Mouse (Mus musculus): ENCODE results near the gene Galnt10.

Gene Galnt10

GRCm38 (mm10) chr11:57691939-57692338 is 46.7 kb downstream of the Galnt10 start:
- DNase-seq, result no peak

- no peak for DNase-seq
These were observed 47.5 kb downstream of the Galnt10 start for GRCm38 (mm10) chr11:57692726-57693125.

GRCm38 (mm10) chr11:57694486-57694885 is 49.2 kb downstream of the Galnt10 start:
- no peak for DNase-seq

- DNase-seq, result no peak
These were observed 51.0 kb downstream of the Galnt10 start for GRCm38 (mm10) chr11:57696207-57696676.

DNA sequence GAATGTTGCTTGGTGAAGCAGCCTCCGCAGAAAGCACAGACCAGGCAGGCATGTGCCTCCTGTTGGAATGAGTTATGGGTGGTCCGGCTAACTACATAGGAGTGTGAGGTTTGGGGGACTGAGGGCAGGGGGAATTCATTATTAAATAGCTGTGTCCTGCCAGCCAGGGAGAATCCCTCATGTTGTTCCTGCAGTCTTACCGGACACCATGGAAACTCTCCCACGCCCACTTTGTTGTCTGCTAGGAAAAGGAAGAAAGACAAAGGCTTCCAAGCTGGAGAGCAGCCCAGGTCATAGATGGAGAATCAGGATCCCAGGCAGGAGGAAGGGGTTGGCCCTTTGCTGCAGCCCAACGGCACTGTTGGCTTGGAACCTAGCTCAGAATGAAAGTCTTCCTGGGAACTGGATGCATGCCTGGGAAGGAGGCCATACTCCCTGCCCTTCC is 51.6 kb downstream of the Galnt10 start:
- peak; percentile 43 to 47 for DNase-seq

GRCm38 (mm10) chr11:57700114-57700513 is 54.9 kb downstream of the Galnt10 start:
- no peak for DNase-seq

GRCm38 (mm10) chr11:57701193-57701925 is 56.1 kb downstream of the Galnt10 start:
- peak; percentile 32 to 37 for DNase-seq

GRCm38 (mm10) chr11:57701956-57702355 is 56.7 kb downstream of the Galnt10 start:
- DNase-seq, result no peak

DNA sequence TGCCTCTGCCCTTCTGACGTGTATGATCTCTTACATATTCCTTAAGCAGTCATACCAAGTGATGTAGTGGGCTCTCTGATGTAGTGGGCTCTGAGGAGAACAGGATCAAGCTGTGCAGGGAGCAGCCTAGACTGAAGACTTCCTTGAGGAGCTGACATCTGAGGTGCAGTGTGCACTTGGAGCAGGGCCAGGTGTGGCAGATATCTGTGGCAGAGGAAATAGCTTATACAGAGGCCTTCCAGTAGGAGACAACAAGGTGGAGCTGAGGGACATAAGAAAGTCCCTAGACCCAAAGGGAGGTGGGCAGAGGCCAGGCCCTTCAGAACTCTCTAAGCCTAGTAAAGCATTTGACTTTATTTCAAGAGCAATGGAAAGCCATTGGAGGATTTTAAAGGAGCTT is 61.4 kb downstream of the Galnt10 start:
- no peak for DNase-seq

DNA sequence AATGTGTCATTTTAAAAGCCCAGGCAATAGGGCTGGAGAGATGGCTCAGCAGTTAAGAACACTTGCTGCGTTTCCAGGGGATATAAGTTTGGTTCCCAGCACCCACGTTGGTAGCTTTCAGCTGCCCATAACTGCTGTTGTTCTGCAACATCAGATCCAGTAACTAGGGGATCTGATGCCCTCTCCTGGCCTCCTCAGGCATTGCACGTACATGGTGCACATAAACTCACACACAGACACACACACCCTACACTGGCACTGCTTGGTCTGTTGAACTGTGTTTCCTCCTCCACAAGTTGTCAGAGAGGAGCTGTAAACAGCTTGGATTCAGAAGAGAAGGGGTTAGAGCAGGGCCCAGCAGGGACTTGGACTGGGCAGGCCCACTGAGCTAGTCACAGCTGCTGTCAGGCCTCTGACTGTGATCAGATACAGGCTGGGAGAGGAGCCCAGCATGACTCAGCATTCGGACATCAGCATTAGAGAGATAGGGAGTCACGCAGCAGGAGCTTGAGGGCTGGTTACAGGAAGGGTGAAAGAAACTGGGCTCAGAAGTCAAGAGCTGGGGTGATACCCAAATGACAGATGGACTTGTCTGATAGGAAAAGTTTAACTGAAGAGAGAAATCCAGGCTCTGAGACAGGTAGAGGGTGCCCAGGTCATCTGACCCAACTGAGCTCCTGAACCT is 62.0 kb downstream of the Galnt10 start:
- DNase-seq, result no peak

DNA sequence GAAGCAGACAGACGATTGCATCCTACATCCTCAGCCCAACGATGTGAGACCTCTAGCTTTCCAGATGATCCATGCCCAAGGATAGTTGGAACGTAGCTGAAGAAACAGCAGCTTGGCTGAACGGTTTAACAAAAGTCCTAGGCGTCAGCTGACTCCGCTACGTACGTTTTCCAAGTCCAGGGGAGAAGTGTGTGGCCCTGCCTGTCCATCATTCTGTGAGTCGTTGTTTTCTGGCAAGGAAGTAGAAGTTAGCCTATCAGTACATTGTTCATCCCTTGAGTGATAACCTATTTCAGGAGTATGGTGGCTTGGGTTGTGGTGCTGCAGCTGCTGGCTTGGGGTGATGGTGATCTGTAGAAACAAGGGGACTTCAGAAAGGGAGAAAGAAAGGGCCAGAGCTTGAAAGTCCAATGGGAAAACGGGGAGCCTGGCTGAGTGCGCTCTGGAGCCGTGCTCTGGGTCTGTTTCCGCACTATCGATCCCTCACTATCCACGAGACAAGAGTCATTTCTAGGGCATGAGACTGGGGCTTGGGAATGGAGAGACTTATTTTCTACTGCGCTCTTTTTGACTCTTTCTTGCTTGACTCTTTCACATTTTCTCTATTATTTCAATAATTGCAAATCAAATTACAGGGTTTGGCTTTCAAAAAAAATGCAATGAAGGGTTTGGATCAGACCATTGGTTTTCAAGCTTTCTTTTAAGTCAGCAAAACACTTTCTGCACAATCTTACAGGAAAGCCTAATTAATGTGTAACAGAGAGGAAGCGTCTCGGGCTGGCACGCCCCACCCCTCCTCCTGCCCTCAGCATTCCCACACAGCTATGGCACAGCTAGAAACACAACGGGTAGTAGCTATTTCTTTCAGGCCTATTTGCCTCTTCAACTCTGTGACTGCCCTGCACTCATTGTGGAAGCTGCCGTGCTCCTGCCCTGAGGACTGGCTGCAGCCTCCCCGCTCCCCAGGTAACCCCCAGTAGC is 63.2 kb downstream of the Galnt10 start:
- DNase-seq, result peak; percentile 59 to 70

DNA sequence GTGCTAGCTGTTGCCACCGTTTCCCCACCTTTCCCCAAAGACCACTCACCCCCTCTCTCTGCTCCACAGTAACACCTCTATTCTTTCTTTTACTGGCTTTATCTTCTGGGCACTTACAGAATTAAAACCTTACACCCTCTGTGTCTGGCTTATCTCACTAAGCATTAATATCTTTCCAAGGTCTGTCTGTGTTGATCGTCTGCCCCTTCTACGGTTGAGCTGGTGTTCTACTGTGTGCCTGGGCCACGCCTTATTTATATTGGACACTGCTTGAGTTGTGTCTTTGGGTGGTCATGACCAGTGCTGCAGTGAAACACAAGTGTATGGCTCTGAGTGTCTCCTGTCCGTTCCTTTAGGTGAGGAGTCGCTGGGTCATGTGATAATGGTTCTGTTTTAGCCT is 68.7 kb downstream of the Galnt10 start:
- no peak for DNase-seq

DNA sequence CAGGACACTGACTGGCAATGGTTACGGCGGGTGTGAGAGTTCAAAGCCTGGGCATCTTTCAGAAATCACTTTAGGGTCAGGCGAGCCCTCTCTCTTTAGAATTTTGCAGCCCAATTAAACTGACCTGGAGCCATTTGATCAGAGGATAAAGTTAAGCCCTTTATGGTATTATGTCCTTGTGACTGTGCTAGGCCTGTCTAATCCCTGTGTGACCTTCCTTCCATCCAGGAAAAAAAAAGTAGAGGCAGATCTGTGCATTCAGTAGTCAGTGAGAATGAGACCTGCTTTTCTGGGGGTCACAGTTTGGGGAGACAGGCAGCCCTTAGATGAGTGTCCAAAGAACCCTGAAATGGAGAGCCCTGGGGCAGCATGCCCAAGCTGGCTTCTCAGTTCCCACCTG is 71.5 kb downstream of the Galnt10 start:
- DNase-seq, result no peak

GRCm38 (mm10) chr11:57717432-57717831 is 72.2 kb downstream of the Galnt10 start:
- DNase-seq, result no peak

GRCm38 (mm10) chr11:57718081-57718480 is 72.8 kb downstream of the Galnt10 start:
- no peak for DNase-seq

GRCm38 (mm10) chr11:57719631-57720030 is 74.4 kb downstream of the Galnt10 start:
- no peak for DNase-seq

- DNase-seq, result no peak
These were observed 74.8 kb downstream of the Galnt10 start for GRCm38 (mm10) chr11:57720076-57720475.

- DNase-seq, result peak in 1 of 2 experiments; percentile 15
These were observed 79.7 kb downstream of the Galnt10 start for GRCm38 (mm10) chr11:57724791-57725463.

DNA sequence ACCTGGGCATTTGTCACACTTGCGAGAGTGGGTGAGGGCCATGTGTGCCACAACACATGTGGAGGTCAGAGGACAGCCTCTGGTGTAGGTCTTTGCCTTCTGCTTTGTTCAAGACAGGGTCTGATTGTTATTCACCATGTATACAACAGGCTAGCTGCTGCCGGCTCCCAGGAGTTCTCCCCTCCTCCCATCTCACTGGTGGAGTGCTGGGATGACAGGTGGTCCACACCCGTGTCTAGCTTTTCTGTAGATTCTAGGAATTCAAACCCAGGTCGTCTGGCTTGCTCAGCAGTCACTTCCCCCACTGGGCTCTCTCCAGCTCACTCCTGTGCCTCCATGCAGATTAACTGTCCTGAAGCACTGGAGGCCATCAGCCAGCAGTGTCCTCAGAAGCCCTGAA is 80.7 kb downstream of the Galnt10 start:
- no peak for DNase-seq

DNA sequence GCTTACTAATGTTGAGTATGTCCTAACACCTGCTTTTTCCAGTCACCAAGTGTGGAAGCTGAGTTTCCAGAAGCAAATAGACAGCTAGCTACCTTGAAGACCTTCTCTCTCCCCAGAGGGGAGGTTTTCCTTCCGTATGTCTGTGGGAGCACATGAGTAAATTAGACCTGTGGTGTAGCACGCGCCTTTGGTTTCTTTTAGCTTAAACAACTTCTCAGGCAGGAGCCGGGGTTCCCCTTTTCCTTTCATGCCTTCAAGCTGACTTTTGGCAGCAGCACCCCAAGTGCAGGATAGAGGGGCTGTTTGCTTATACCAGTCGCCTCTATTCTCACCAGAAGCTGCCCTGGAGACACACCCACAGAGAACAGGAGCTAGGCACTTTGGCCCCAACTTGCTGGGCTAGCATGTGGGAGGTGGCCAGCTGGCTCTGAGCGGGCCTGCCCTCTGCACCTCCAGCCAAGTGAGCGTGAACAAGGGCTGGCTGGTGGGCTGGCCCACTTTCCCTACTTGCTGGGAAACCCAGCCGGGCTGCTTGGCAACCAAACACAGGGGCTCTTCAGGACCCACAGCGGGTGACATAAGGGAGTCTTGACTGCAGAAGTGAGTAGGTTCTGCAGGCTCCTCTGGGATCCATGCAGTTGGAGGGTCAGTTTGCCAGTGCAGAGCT is 82.2 kb downstream of the Galnt10 start:
- DNase-seq, result peak; percentile 47 to 67

- no peak for DNase-seq
These were observed 87.4 kb downstream of the Galnt10 start for GRCm38 (mm10) chr11:57732410-57733281.
